Mouse (Mus musculus) forebrain, embryonic 15.5 days (tissue): ENCODE measurements around the gene Fcer2a. TPM values are rescaled to one million over a fixed set of nuclear protein-coding genes. Genes with fewer than 3 reads are reported as not detected.

Source experiments
- ATAC-seq: fragments of 200-750 bp; cut with Nextera tagmentation; replicated peaks from 2 replicates; pipeline ENCODE4 v1.8.0; 2017; ENCODE audit warnings: mild to moderate bottlenecking, moderate TSS enrichment, moderate library complexity
- H3K27ac ChIP-seq: fragments of 300-500 bp; sonication (generic); replicated peaks from 2 replicates; pipeline ENCODE4 v1.5.1; 2015; ENCODE audit warnings: mild to moderate bottlenecking, inconsistent platforms
- H3K27me3 ChIP-seq: fragments of 300-500 bp; sonication (generic); 2 replicates; pipeline ENCODE4 v1.6.1; 2015; ENCODE audit warnings: inconsistent platforms
- H3K36me3 ChIP-seq: fragments of 300-500 bp; sonication (generic); 2 replicates; pipeline ENCODE4 v1.6.1; 2015; ENCODE audit warnings: mild to moderate bottlenecking, inconsistent platforms
- H3K4me1 ChIP-seq: fragments of 300-500 bp; sonication (generic); 2 replicates; pipeline ENCODE4 v1.6.1; 2015; ENCODE audit warnings: inconsistent platforms
- H3K4me2 ChIP-seq: fragments of 300-500 bp; sonication (generic); replicated peaks from 2 replicates; pipeline ENCODE4 v1.6.1; 2015; ENCODE audit warnings: mild to moderate bottlenecking, inconsistent platforms
- H3K4me3 ChIP-seq: fragments of 300-500 bp; sonication (generic); 2 replicates; pipeline ENCODE4 v1.5.1; 2015; ENCODE audit warnings: mild to moderate bottlenecking, inconsistent platforms
- H3K9ac ChIP-seq: fragments of 300-500 bp; sonication (generic); replicated peaks from 2 replicates; pipeline ENCODE4 v1.6.1; 2015; ENCODE audit warnings: mild to moderate bottlenecking, inconsistent platforms
- H3K9me3 ChIP-seq: fragments of 300-500 bp; sonication (generic); 2 replicates; pipeline ENCODE4 v1.6.1; 2016; ENCODE audit warnings: inconsistent platforms
- WGBS: fragments of 180-500 bp; shearing (Covaris S2); methylation state at CpG from one replicate; pipeline ENCODE4 v1.1.7; 2015; ENCODE audit warnings: mixed read lengths; 5-methylcytosine and 5-hydroxymethylcytosine counted together
- polyA plus RNA-seq: library from polyadenylated mRNA; unstranded; fragments of >200 nt; fragmentation: Nextera tagmentation; extraction: Ambion mirVana; gene quantifications from 2 replicates; pipeline ENCODE4 v1.2.1, GENCODE M21; 2015

Gene Fcer2a
- polyA plus RNA-seq, 1 experiment from 2014 or later: 0.47 TPM

- peak within 1 kb of the TSS; percentile 56 for H3K4me3 ChIP-seq
- H3K9me3 ChIP-seq: no peaks in the 10 kb centered on the region
- peak within 1 kb of the TSS; percentile 54 for H3K9ac ChIP-seq
- peak; percentile 90 for ATAC-seq
- peak within 1 kb of the TSS; percentile 62 for H3K4me2 ChIP-seq
- WGBS: under 1% methylated on average over 23 of the region's 23 CpGs
- H3K36me3 ChIP-seq: no peaks in the 10 kb centered on the region
- H3K27ac ChIP-seq: peak within 1 kb of the TSS; percentile 81
- peaks cover 13% of the 10 kb centered on the region for H3K4me1 ChIP-seq
- H3K27me3 ChIP-seq: no peaks in the 10 kb centered on the region
These were observed 21.9 kb downstream of the Fcer2a start, which contains the start of gene Fcor for GRCm38 (mm10) chr8:3671980-3672491. Gene Fcor (minus strand): TSS chr8:3672362.

GRCm38 (mm10) chr8:3670388-3670787, 23.6 kb downstream of the Fcer2a start:
- Histone ChIP-seq H3K4me2 (no peak overlapping the region), H3K27me3 (no peaks in the 10 kb centered on the region), H3K4me1 (peaks cover 6% of the 10 kb centered on the region; the same call in 1 of the 2 replicates), H3K9me3 (no peaks in the 10 kb centered on the region), H3K9ac (no peak overlapping the region), H3K4me3 (no peak overlapping the region), H3K36me3 (no peaks in the 10 kb centered on the region), H3K27ac (no peak overlapping the region)
- ATAC-seq: no peak
- WGBS: 81% methylated on average over 2 of the region's 2 CpGs

GRCm38 (mm10) chr8:3665507-3665906, 28.5 kb downstream of the Fcer2a start, which contains the start of gene Mcemp1:
Gene Mcemp1 (plus strand): TSS chr8:3665754.
- H3K4me1 ChIP-seq: no peaks in the 10 kb centered on the region
- ATAC-seq: no peak
- no peaks in the 10 kb centered on the region for H3K27me3 ChIP-seq
- no peak within 1 kb of the TSS for H3K4me3 ChIP-seq
- no peak within 1 kb of the TSS for H3K4me2 ChIP-seq
- H3K9me3 ChIP-seq: no peaks in the 10 kb centered on the region
- WGBS: 85% methylated on average over 6 of the region's 6 CpGs
- no peak within 1 kb of the TSS for H3K27ac ChIP-seq
- no peak within 1 kb of the TSS for H3K9ac ChIP-seq
- H3K36me3 ChIP-seq: no peaks in the 10 kb centered on the region

- Histone ChIP-seq H3K4me3 (no peak overlapping the region), H3K27me3 (no peaks in the 10 kb centered on the region), H3K27ac (no peak overlapping the region), H3K9me3 (no peaks in the 10 kb centered on the region), H3K4me2 (no peak overlapping the region), H3K9ac (no peak overlapping the region), H3K36me3 (no peaks in the 10 kb centered on the region), H3K4me1 (no peaks in the 10 kb centered on the region)
- 63% methylated on average over 4 of the region's 5 CpGs for WGBS
- ATAC-seq: no peak
These were observed 29.6 kb downstream of the Fcer2a start for GRCm38 (mm10) chr8:3664405-3664804.

GRCm38 (mm10) chr8:3660889-3661288, 33.1 kb downstream of the Fcer2a start:
- no peak for ATAC-seq

GRCm38 (mm10) chr8:3656725-3657381, 37.1 kb downstream of the Fcer2a start:
- Histone ChIP-seq H3K4me3 (no peak overlapping the region), H3K27ac (no peak overlapping the region), H3K9me3 (no peaks in the 10 kb centered on the region), H3K36me3 (no peaks in the 10 kb centered on the region), H3K27me3 (no peaks in the 10 kb centered on the region), H3K4me1 (0 out of 2 replicates have a peak, but pooled peaks cover 5% of the 10 kb centered on the region), H3K9ac (no peak overlapping the region), H3K4me2 (no peak overlapping the region)
- no peak; the same call in 1 of the 2 replicates for ATAC-seq
- WGBS: 20% methylated on average over 7 of the region's 7 CpGs

More at GRCm38 (mm10) chr8:3660889-3661288, 33.1 kb downstream of the Fcer2a start:
- Histone ChIP-seq H3K36me3 (no peaks in the 10 kb centered on the region), H3K4me2 (no peak overlapping the region), H3K4me3 (no peak overlapping the region), H3K4me1 (0 out of 2 replicates have a peak, but pooled peaks cover 5% of the 10 kb centered on the region), H3K27ac (no peak overlapping the region), H3K9me3 (no peaks in the 10 kb centered on the region), H3K9ac (no peak overlapping the region), H3K27me3 (no peaks in the 10 kb centered on the region)
- WGBS: 82% methylated on average over 8 of the region's 8 CpGs

- no peak within 1 kb of the TSS for H3K9ac ChIP-seq
- H3K9me3 ChIP-seq: no peaks in the 10 kb centered on the region
- no peaks in the 10 kb centered on the region for H3K36me3 ChIP-seq
- ATAC-seq: no peak
- no peak within 1 kb of the TSS for H3K4me3 ChIP-seq
- WGBS: 81% methylated on average over 3 of the region's 3 CpGs
- no peak within 1 kb of the TSS for H3K4me2 ChIP-seq
- H3K4me1 ChIP-seq: 0 out of 2 replicates have a peak, but pooled peaks cover 5% of the 10 kb centered on the region
- H3K27me3 ChIP-seq: no peaks in the 10 kb centered on the region
- H3K27ac ChIP-seq: no peak within 1 kb of the TSS
These were observed 38.4 kb downstream of the Fcer2a start, which contains the start of gene Retn for GRCm38 (mm10) chr8:3655526-3655925. Gene Retn (plus strand): TSS chr8:3655770.

GRCm38 (mm10) chr8:3654726-3655508, 39.1 kb downstream of the Fcer2a start:
- Histone ChIP-seq H3K4me1 (0 out of 2 replicates have a peak, but pooled peaks cover 5% of the 10 kb centered on the region), H3K4me2 (no peak overlapping the region), H3K4me3 (no peak overlapping the region), H3K27me3 (no peaks in the 10 kb centered on the region), H3K9ac (no peak overlapping the region), H3K27ac (no peak overlapping the region), H3K9me3 (no peaks in the 10 kb centered on the region), H3K36me3 (no peaks in the 10 kb centered on the region)
- WGBS: 76% methylated on average over 11 of the region's 11 CpGs
- ATAC-seq: no peak

GRCm38 (mm10) chr8:3652845-3653244, 41.1 kb downstream of the Fcer2a start:
- Histone ChIP-seq H3K4me2 (no peak overlapping the region), H3K9ac (no peak overlapping the region), H3K27me3 (no peaks in the 10 kb centered on the region), H3K9me3 (no peaks in the 10 kb centered on the region), H3K4me3 (no peak overlapping the region), H3K4me1 (0 out of 2 replicates have a peak, but pooled peaks cover 5% of the 10 kb centered on the region), H3K27ac (no peak overlapping the region), H3K36me3 (no peaks in the 10 kb centered on the region)
- ATAC-seq: no peak
- WGBS: 71% methylated on average over 3 of the region's 3 CpGs

GRCm38 (mm10) chr8:3648990-3649389, 45.0 kb downstream of the Fcer2a start:
- WGBS: 43% methylated on average over 1 of the region's 1 CpGs
- no peak overlapping the region for H3K9ac ChIP-seq
- no peak for ATAC-seq

GRCm38 (mm10) chr8:3648268-3648667, 45.7 kb downstream of the Fcer2a start:
- ATAC-seq: no peak
- no peak overlapping the region for H3K27ac ChIP-seq
- 72% methylated on average over 2 of the region's 2 CpGs for WGBS
- no peak overlapping the region for H3K4me2 ChIP-seq
- no peak overlapping the region for H3K9ac ChIP-seq
- no peaks in the 10 kb centered on the region for H3K4me1 ChIP-seq
- H3K36me3 ChIP-seq: no peaks in the 10 kb centered on the region
- H3K9me3 ChIP-seq: no peaks in the 10 kb centered on the region
- no peaks in the 10 kb centered on the region for H3K27me3 ChIP-seq
- no peak overlapping the region for H3K4me3 ChIP-seq

More at GRCm38 (mm10) chr8:3648990-3649389, 45.0 kb downstream of the Fcer2a start:
- no peaks in the 10 kb centered on the region for H3K9me3 ChIP-seq
- H3K4me3 ChIP-seq: no peak overlapping the region
- no peak overlapping the region for H3K4me2 ChIP-seq
- no peaks in the 10 kb centered on the region for H3K27me3 ChIP-seq
- H3K27ac ChIP-seq: no peak overlapping the region
- no peaks in the 10 kb centered on the region for H3K36me3 ChIP-seq
- H3K4me1 ChIP-seq: no peaks in the 10 kb centered on the region

GRCm38 (mm10) chr8:3647561-3647960, 46.4 kb downstream of the Fcer2a start:
- Histone ChIP-seq H3K4me1 (no peaks in the 10 kb centered on the region), H3K27me3 (no peaks in the 10 kb centered on the region), H3K9me3 (no peaks in the 10 kb centered on the region), H3K27ac (no peak overlapping the region), H3K9ac (no peak overlapping the region), H3K4me2 (no peak overlapping the region), H3K36me3 (no peaks in the 10 kb centered on the region), H3K4me3 (no peak overlapping the region)
- WGBS: 81% methylated on average over 4 of the region's 4 CpGs
- no peak for ATAC-seq
